Mouse (Mus musculus): ENCODE data around the gene 4933428G20Rik.

DNA sequence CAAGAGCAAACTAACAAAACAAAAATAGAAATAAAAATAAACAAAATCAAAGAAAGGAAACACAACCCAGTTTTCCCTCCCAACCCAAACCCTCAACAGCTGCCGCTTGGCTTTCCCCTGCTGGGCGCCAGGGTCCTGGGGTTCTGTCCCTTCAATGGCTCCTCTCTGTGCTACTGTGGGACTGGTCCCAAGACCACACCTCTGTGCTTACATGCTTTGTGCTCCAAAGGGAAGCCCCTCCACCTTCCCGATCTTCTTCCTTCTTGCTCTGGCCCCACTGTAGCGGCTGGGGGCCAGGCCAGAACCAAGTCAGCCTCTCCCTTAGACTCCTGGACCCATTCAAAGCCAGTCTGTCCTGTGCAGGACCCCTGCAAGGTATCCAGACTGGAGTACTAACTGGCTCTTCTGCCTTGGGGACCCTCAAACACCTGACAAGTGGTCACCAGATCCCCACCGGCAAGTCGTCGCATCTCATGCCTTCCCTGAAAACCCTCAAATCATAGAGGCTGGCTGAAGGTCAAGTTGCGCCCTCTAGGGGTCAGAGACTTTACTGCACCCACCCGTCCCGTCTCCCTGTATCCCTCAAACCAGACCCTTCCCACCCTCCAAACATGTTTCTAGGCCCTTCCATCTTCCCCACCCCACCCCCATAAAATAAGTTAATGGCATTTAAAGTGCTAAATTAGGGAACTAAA is 11.0 kb upstream of the 4933428G20Rik start:
- no peak for TF ChIP-seq GATA1 (IDR thresholded peaks at IDR 0.05; ENCODE audit: borderline replicate concordance, low read length)
- no peak for TF ChIP-seq FLI1 (IDR thresholded peaks at IDR 0.05; ENCODE audit: low read length)
